Mouse (Mus musculus): ENCODE measurements around the gene Pcsk1n.
"Not testable (repeated sequence)": the region's sequence is repeated elsewhere in the genome, so short reads cannot be mapped to it uniquely, and the experiment has no call there.

Pcsk1n gene

GRCm38 (mm10) chrX:7919601-7920383 is at the start of gene Pcsk1n:
TSS of gene Pcsk1n (plus strand) at chrX:7919822.
- peak; percentile 66 for DNase-seq

- no peak for DNase-seq
Observed at GRCm38 (mm10) chrX:7869826-7870225, 49.8 kb upstream of the Pcsk1n start.

- peak; percentile 88 for DNase-seq
Observed at GRCm38 (mm10) chrX:7878007-7878419, 41.6 kb upstream of the Pcsk1n start, which contains the start of gene Pim2. TSS of gene Pim2 (plus strand) at chrX:7878262.

GRCm38 (mm10) chrX:7878495-7878894 is 41.1 kb upstream of the Pcsk1n start:
- peak; percentile 5 for DNase-seq

- peak; percentile 81 for DNase-seq
Observed at GRCm38 (mm10) chrX:7879819-7880218, 39.8 kb upstream of the Pcsk1n start.

- peak; percentile 88 for DNase-seq
Observed at GRCm38 (mm10) chrX:7883841-7884567, 35.6 kb upstream of the Pcsk1n start, which contains the start of gene Slc35a2. TSS of gene Slc35a2 (plus strand) at chrX:7884028.

- no peak for DNase-seq
Observed at GRCm38 (mm10) chrX:7898211-7898610, 21.4 kb upstream of the Pcsk1n start.

GRCm38 (mm10) chrX:7898880-7899874 is 20.4 kb upstream of the Pcsk1n start, which contains the start of the genes Pqbp1 and Timm17b:
TSS of gene Pqbp1 (minus strand) at chrX:7899269.
TSS of gene Timm17b (plus strand) at chrX:7899357.
- peak; percentile 94 for DNase-seq

- DNase-seq, result no peak
Observed at GRCm38 (mm10) chrX:7904441-7904840, 15.2 kb upstream of the Pcsk1n start.

- DNase-seq, result no peak
Observed at GRCm38 (mm10) chrX:7907735-7908134, 11.9 kb upstream of the Pcsk1n start, which contains the start of gene Gm10491. TSS of gene Gm10491 (minus strand) at chrX:7907835.

GRCm38 (mm10) chrX:7909242-7909641 is 10.4 kb upstream of the Pcsk1n start, which contains the start of gene Gm10490:
TSS of gene Gm10490 (plus strand) at chrX:7909542.
- not testable (repeated sequence) for DNase-seq

GRCm38 (mm10) chrX:7910473-7910872 is 9.1 kb upstream of the Pcsk1n start:
- no peak for DNase-seq

- peak; percentile 24 for DNase-seq
Observed at GRCm38 (mm10) chrX:7915669-7916068, 4.0 kb upstream of the Pcsk1n start.

GRCm38 (mm10) chrX:7917960-7918359 is 1.7 kb upstream of the Pcsk1n start:
- not testable (repeated sequence) for DNase-seq

GRCm38 (mm10) chrX:7922032-7922431 is 2.4 kb downstream of the Pcsk1n start:
- peak; percentile 47 for DNase-seq

- no peak for DNase-seq
Observed at GRCm38 (mm10) chrX:7926266-7926665, 6.6 kb downstream of the Pcsk1n start.

GRCm38 (mm10) chrX:7927116-7927515 is 7.5 kb downstream of the Pcsk1n start:
- no peak for DNase-seq

GRCm38 (mm10) chrX:7928270-7928790 is 8.7 kb downstream of the Pcsk1n start, which contains the start of gene Eras:
TSS of gene Eras (minus strand) at chrX:7928607.
- DNase-seq, result no peak

GRCm38 (mm10) chrX:7936874-7937273 is 17.3 kb downstream of the Pcsk1n start:
- DNase-seq, result no peak

GRCm38 (mm10) chrX:7937667-7938066 is 18.0 kb downstream of the Pcsk1n start:
- no peak for DNase-seq

GRCm38 (mm10) chrX:7945618-7946017 is 26.0 kb downstream of the Pcsk1n start:
- no peak for DNase-seq
